Mouse (Mus musculus) C2C12 (cell line): ENCODE data around the gene 1810037I17Rik.

ENCODE experiments used
- CTCF ChIP-seq: IDR thresholded peaks from one replicate; pipeline ENCODE4 v1.5.1; 2011; ENCODE audit not compliant: control insufficient read depth, insufficient read depth, insufficient read length
- MYOG ChIP-seq: IDR thresholded peaks from one replicate; pipeline ENCODE4 v1.6.1; 2011; ENCODE audit not compliant: control insufficient read depth, insufficient read length; ENCODE audit errors: extremely low read depth

- no peak for TF ChIP-seq CTCF
- no peak for TF ChIP-seq MYOG
Measured at GRCm38 (mm10) chr3:122878705-122879315, 45.2 kb upstream of the 1810037I17Rik start.
